Mouse (Mus musculus) splenic B cell, adult 2 months (primary cell): Measurements from ENCODE around the gene Nup133.

Experiments
- DNase-seq: peaks from one replicate; pipeline ENCODE4 v3.0.0-alpha.2; 2011; ENCODE audit warnings: low read depth, low spot score
- H3K27me3 ChIP-seq: 2 replicates; pipeline ENCODE4 v1.6.1; 2012; ENCODE audit warnings: mild to moderate bottlenecking, low read length, moderate library complexity, mixed read lengths; ENCODE audit not compliant: control insufficient read depth, poor library complexity, insufficient read depth, severe bottlenecking
- H3K36me3 ChIP-seq: 2 replicates; pipeline ENCODE4 v1.6.1; 2012; ENCODE audit warnings: mild to moderate bottlenecking, low read length, moderate library complexity, mixed read lengths; ENCODE audit not compliant: control insufficient read depth, poor library complexity, insufficient read depth, severe bottlenecking

Nup133 gene

GRCm38 (mm10) chr8:123887163-123887562, 61.9 kb downstream of the Nup133 start:
- H3K27me3 ChIP-seq, result no peaks in the 10 kb centered on the region
- no peaks in the 10 kb centered on the region for H3K36me3 ChIP-seq
- DNase-seq, result no peak

DNA sequence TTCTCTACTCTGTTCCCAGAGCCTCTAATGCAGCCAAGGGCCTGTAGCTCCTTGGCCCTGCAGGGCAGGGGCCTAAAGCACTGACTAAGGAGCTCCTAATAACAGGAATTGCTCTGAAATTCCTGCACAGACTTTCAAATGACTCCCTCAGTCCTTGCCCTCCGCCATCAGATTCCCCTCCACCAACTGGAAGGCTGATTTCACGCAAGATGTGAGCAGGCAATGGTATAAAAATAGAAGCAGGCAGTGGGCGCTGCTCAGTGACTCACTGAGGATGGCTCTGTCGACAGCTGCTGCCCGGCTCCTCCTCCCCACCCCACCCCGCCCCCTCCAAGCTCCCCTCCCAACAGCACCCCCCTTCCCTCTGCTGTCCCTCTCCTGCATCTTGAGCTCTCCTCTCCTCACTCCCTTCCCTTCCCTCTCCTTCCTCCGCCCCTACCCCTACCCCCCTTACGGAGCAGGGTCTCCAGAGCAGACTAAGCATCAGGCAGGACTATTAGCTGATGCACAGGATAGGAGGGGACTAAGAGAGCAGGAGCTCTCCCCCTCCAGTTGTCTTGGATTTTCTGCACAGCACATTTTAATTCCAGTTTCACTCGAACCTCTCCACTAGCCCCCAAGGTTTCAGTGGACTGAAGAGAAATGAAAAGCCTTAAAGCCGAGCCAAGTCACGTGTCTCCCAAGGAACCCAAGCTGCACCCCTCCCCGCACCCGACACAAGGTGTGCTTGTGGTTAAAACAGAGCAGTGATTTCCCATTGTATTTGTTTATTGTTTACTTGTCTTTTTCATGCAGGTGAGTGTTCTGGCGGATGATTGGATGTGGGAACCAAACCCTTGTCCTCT, 64.1 kb downstream of the Nup133 start:
- Histone ChIP-seq H3K27me3 (no peaks in the 10 kb centered on the region), H3K36me3 (no peaks in the 10 kb centered on the region)
- no peak for DNase-seq

GRCm38 (mm10) chr8:123883094-123883493, 66.0 kb downstream of the Nup133 start:
- Histone ChIP-seq H3K27me3 (no peaks in the 10 kb centered on the region), H3K36me3 (no peaks in the 10 kb centered on the region)
- no peak for DNase-seq

DNA sequence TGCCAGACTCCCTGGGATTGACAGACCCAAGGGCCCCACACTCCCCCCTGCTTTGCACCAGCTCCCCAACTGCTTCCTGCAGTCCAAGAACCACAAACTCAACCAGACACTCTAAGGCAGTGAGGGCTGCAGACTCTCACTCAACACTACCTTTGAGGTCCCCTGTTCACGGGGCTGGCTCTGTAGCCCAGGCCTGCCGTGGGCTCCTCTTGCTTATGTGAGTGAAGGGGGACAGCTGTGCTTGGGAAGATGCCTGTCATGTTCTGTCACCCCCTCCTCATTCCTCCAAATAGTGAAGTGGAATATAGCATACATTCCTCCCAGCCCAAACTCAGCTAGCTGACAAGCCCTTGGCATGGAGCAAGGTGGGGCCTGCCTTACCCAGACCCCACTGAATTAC, 66.7 kb downstream of the Nup133 start:
- Histone ChIP-seq H3K27me3 (no peaks in the 10 kb centered on the region), H3K36me3 (no peaks in the 10 kb centered on the region)
- DNase-seq, result no peak

GRCm38 (mm10) chr8:123880821-123881350, 68.2 kb downstream of the Nup133 start:
- Histone ChIP-seq H3K27me3 (no peaks in the 10 kb centered on the region), H3K36me3 (no peaks in the 10 kb centered on the region)
- no peak for DNase-seq

DNA sequence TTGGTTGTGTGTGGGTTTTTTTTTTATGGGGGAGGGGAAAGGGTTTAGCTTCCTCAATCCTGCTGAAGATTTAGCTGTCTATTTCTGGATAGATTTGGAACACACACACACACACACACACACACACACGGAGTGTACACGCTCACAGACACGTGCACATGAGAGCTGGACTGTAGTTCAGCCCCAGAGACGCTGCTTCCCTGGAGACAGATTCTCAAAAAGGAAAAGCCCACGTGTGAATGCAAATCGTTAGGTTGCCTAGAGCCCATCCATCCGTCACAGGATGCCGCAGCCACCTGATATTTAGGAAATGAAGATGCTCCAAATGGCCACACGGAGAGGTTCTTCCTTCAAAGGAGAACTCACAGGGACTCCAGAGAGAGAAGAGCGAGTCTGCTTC, 68.8 kb downstream of the Nup133 start:
- H3K36me3 ChIP-seq, result no peaks in the 10 kb centered on the region
- no peak for DNase-seq
- no peaks in the 10 kb centered on the region for H3K27me3 ChIP-seq

DNA sequence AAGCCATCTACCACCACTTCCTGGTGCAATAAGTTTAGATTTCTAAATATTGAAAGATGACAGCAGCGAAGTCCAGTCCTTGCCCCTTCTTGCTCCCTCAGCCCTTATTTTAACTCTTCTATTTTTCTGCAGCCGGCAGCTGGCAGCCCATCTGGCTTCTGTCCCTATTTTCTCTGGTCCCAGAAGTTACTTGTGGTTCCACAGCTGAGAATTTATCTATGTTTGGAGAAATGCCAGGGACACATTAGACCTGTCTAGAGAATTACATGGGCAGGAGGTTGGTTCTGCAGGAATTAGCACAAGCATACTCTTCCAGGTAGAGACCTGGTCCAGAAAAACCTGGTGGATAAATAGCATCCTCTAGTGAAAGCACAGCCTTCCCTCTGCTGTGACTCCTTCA, 71.2 kb downstream of the Nup133 start:
- no peak for DNase-seq
- Histone ChIP-seq H3K36me3 (no peaks in the 10 kb centered on the region), H3K27me3 (no peaks in the 10 kb centered on the region)

- DNase-seq, result no peak
These were observed 74.7 kb downstream of the Nup133 start for GRCm38 (mm10) chr8:123874324-123874723.

GRCm38 (mm10) chr8:123873364-123873763, 75.7 kb downstream of the Nup133 start:
- no peak for DNase-seq
- H3K27me3 ChIP-seq, result no peaks in the 10 kb centered on the region

More at GRCm38 (mm10) chr8:123874324-123874723, 74.7 kb downstream of the Nup133 start:
- Histone ChIP-seq H3K27me3 (no peaks in the 10 kb centered on the region), H3K36me3 (no peaks in the 10 kb centered on the region)

DNA sequence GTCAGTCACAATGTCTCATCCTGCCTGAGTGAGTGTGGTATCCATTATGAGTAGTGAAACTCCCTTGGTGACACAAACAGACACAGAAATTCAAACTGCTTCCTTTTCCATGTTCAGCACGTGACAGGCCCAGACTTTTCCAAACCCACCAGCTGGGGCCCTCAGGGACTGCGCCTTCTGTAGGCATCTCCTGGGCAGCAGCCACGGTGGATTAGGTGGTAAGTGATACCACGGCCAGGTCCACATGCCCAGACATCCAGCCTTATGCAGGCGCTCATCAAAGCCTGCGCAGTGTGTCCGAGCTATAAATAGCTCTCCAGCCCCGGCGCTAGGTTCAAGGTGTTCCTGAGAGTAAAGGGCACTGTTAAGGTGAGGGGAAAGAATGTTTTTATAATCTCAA, 77.0 kb downstream of the Nup133 start:
- no peaks in the 10 kb centered on the region for H3K36me3 ChIP-seq
- H3K27me3 ChIP-seq, result no peaks in the 10 kb centered on the region
- DNase-seq, result no peak

More at GRCm38 (mm10) chr8:123873364-123873763, 75.7 kb downstream of the Nup133 start:
- H3K36me3 ChIP-seq, result no peaks in the 10 kb centered on the region

DNA sequence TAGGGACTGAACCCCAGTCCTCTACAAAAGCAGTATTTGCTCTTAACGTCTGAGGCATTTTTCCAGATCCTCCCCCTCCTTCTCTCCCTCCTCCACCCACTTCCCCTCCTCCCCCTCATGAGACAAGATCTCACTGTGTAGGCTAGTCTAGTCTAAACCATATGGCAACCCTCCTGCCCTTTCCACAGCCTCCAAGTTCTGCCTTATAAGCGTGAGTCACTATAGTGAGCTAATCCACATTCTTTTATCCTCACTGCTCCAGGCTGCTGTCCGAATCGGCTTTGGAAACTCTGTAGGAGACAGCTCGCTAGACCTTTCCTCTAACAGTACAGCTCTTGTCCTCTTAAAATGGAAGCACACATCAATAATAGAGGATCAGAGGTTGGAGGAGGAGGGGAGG, 82.1 kb downstream of the Nup133 start:
- H3K27me3 ChIP-seq, result no peaks in the 10 kb centered on the region
- DNase-seq, result no peak
- H3K36me3 ChIP-seq, result no peaks in the 10 kb centered on the region

DNA sequence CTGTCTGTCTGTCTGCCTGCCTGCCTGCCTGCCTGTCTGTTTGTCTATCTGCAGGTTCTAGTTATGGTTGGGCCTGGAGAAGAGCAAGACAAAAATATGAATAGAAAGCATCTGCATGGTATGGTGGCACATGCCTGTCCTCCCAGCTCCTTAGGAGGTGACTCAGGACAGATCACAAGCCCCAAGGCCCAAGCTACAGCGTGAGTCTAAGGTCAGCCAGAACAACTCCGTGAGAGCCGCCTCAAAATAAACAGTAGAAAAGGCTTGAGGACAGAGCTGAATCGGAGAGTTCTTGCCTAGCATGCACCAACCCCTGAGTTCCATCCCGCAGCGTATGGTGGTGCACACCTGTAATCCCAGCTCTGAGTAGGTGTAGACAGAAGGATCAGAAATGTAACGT, 83.3 kb downstream of the Nup133 start:
- no peak for DNase-seq
- Histone ChIP-seq H3K36me3 (no peaks in the 10 kb centered on the region), H3K27me3 (no peaks in the 10 kb centered on the region)

DNA sequence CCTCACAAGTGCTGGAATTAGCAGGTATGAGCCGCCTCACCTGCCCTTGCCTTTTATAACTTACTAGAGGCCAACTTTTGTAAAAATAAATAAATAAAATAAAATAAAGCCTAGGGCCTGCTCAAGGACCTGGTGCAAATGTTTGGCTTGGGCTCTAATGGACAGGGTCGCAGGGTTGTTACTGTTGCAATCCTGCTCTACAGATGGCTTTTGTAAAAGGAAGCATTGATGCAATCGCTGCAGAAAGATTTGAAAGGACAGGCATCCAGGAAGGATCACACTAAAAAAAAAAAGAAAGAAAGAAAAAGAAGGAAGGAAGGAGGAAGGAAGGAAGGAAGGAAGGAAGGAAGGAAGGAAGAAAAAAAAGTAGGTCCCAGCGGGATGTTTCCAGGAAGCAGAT, 88.7 kb downstream of the Nup133 start:
- Histone ChIP-seq H3K27me3 (no peaks in the 10 kb centered on the region), H3K36me3 (no peaks in the 10 kb centered on the region)
- DNase-seq, result no peak

GRCm38 (mm10) chr8:123859648-123860259, 89.3 kb downstream of the Nup133 start, which contains the start of gene Ccsap:
Ccsap (minus strand) TSS chr8:123860209.
- peak; percentile 63 for DNase-seq
- Histone ChIP-seq H3K36me3 (no peaks in the 10 kb centered on the region), H3K27me3 (no peaks in the 10 kb centered on the region)

DNA sequence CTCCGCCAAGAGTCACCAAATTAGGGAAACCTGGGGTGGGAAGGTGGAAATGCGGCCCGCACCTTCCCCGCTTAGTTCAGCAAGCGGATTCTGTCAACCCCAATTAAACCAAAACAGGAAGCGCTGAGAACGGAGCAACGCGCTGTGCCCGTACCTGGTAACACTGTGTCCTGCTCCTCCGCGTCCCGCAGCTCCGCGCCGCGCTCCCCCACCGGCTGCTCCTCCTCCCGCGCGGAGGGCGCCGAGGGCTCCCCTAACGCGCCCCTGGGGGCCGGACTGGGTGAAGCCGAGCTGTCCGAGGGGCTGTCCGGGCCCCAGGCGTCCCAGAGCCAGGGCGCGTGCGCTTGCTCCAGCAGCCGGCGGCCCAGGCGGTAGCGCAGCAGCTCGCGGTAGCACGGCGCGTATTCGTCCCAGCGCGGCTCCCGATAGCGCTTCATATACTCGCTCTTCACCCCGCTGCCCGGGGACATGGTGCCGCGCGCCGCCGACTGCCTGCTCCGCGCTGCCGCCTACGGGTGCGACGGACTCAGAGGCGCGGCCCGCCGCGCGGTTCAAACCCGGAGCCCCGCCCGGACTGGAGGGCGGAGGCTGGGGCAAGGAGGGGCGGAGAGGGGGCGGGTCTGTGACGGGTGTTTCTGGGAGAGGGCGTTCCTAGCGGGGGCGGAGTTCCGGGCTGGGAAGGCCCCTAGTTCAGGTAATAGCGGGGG, 90.0 kb downstream of the Nup133 start:
- no peaks in the 10 kb centered on the region for H3K36me3 ChIP-seq
- no peaks in the 10 kb centered on the region for H3K27me3 ChIP-seq
- DNase-seq, result peak; percentile 95
